Comparison of ENCODE assay signal across 25 mouse cellular contexts in genomic region chrX:11993641-11994419, GRCm38 (mm10).
DNase-seq lines count a peak whose midpoint lies in the region; ATAC-seq and TF ChIP-seq lines count a peak whose summit lies in the region.
"Had no signal": no experiment of that assay in that cellular context is flagged by ENCODE, and none has a peak within 500 bp of the region (broad histone marks: within the 10 kb centered on the region; RNA-seq: fewer than 3 reads in every experiment).

No protein-coding gene starts in this region.

- DNase-seq in stomach, postnatal 0 days (ENCODE audit: low spot score), result no peak
- peak; percentile 65 for DNase-seq in liver, embryonic 13.5 days
- DNase-seq in frontal cortex, postnatal 14 days (ENCODE audit: low spot score in 2 of 2), result no peak
- no peak for DNase-seq in thymus, postnatal 4 days
- DNase-seq in limb, embryonic 10.5 days (ENCODE audit: low spot score), result no peak
- DNase-seq: adrenal gland, adult 2 months; cerebellum, adult 8-10 months; gastrocnemius, postnatal 36 days; kidney, adult 9 months; layer of hippocampus, postnatal 36 days; lung, adult 2 months; retina, postnatal 1 day; right cerebral cortex, postnatal 4 days; thymus, adult 2 months had no signal

- no peak overlapping the region for H3K4me2 ChIP-seq in stomach, embryonic 15.5 days
- H3K4me2 ChIP-seq in stomach, postnatal 0 days (replicated peaks; ENCODE audit: low read depth), result no peak overlapping the region
- peak overlapping the region; percentile 24; the same call in 1 of the 2 replicates for H3K4me2 ChIP-seq in liver, embryonic 13.5 days
- H3K4me2 ChIP-seq: forebrain, embryonic 12.5 days; hindbrain, embryonic 15.5 days; intestine, embryonic 15.5 days; limb, embryonic 12.5 days; neural tube, embryonic 13.5 days had no signal

- H3K4me1 ChIP-seq in stomach, embryonic 15.5 days, result no peaks in the 10 kb centered on the region
- H3K4me1 ChIP-seq in stomach, postnatal 0 days (replicated peaks; ENCODE audit: control insufficient read depth, insufficient read depth), result no peaks in the 10 kb centered on the region
- H3K4me1 ChIP-seq in liver, embryonic 13.5 days (replicated peaks), result peaks cover 64% of the 10 kb centered on the region
- peaks cover 14% of the 10 kb centered on the region for H3K4me1 ChIP-seq in limb, embryonic 10.5 days
- H3K4me1 ChIP-seq: intestine, embryonic 15.5 days had no signal

- H3K36me3 ChIP-seq in stomach, embryonic 15.5 days, result no peaks in the 10 kb centered on the region
- H3K36me3 ChIP-seq in stomach, postnatal 0 days (ENCODE audit: control insufficient read depth, insufficient read depth, low read length), result no peaks in the 10 kb centered on the region
- H3K36me3 ChIP-seq in liver, embryonic 13.5 days, result no peaks in the 10 kb centered on the region
- no peaks in the 10 kb centered on the region for H3K36me3 ChIP-seq in limb, embryonic 10.5 days
- H3K36me3 ChIP-seq: forebrain, embryonic 12.5 days; hindbrain, embryonic 15.5 days; intestine, embryonic 15.5 days; limb, embryonic 12.5 days; neural tube, embryonic 13.5 days had no signal

- WGBS in stomach, embryonic 15.5 days, result 72% methylated on average over 5 of the region's 5 CpGs
- 83% methylated on average over 5 of the region's 5 CpGs for WGBS in stomach, postnatal 0 days
- WGBS in liver, embryonic 13.5 days (ENCODE audit: insufficient replicate concordance), result 37% methylated on average over 5 of the region's 5 CpGs
- WGBS in limb, embryonic 10.5 days, result 83% methylated on average over 5 of the region's 5 CpGs

- no peak overlapping the region for H3K4me3 ChIP-seq in stomach, embryonic 15.5 days (replicated peaks)
- no peak overlapping the region for H3K4me3 ChIP-seq in stomach, postnatal 0 days (ENCODE audit: low read depth, low read length)
- no peak overlapping the region for H3K4me3 ChIP-seq in liver, embryonic 13.5 days (replicated peaks)
- no peak overlapping the region for H3K4me3 ChIP-seq in limb, embryonic 10.5 days
- H3K4me3 ChIP-seq: forebrain, embryonic 12.5 days; hindbrain, embryonic 15.5 days; intestine, embryonic 15.5 days; limb, embryonic 12.5 days; myocyte; neural tube, embryonic 13.5 days had no signal

- H3K27ac ChIP-seq in stomach, embryonic 15.5 days, result no peak overlapping the region
- no peak overlapping the region for H3K27ac ChIP-seq in stomach, postnatal 0 days (replicated peaks)
- peak overlapping the region; percentile 87 for H3K27ac ChIP-seq in liver, embryonic 13.5 days
- H3K27ac ChIP-seq in limb, embryonic 10.5 days, result no peak overlapping the region
- H3K27ac ChIP-seq: forebrain, embryonic 12.5 days; hindbrain, embryonic 15.5 days; intestine, embryonic 15.5 days; limb, embryonic 12.5 days; neural tube, embryonic 13.5 days had no signal

- 0 out of 2 replicates have a peak, but pooled peaks cover under 1% of the 10 kb centered on the region for H3K27me3 ChIP-seq in stomach, embryonic 15.5 days (replicated peaks)
- H3K27me3 ChIP-seq in stomach, postnatal 0 days (ENCODE audit: control insufficient read depth, insufficient read depth, low read length), result no peaks in the 10 kb centered on the region
- H3K27me3 ChIP-seq in liver, embryonic 13.5 days, result peaks cover 6% of the 10 kb centered on the region; the same call in 1 of the 2 replicates
- peaks cover 88% of the 10 kb centered on the region for H3K27me3 ChIP-seq in limb, embryonic 10.5 days (ENCODE audit: low read depth, poor library complexity, severe bottlenecking)

- TF ChIP-seq CTCF in stomach, postnatal 0 days (IDR thresholded peaks at IDR 0.05; ENCODE audit: low read depth), result no peak

- peak; percentile 63; the same call in 1 of the 2 replicates for ATAC-seq in stomach, embryonic 15.5 days (ENCODE audit: insufficient read depth, low FRiP score, low read depth)
- no peak for ATAC-seq in stomach, postnatal 0 days (ENCODE audit: low FRiP score, low TSS enrichment)
- 0 out of 2 replicates have a peak, but pooled peaks have one; percentile 6 for ATAC-seq in common myeloid progenitor, adult 5-6 weeks (replicated peaks; ENCODE audit: low read depth, poor library complexity, severe bottlenecking)
- peak; percentile 85 for ATAC-seq in liver, embryonic 13.5 days (ENCODE audit: low read depth)
- ATAC-seq in megakaryocyte-erythroid progenitor cell, adult 5-6 weeks (replicated peaks; ENCODE audit: low FRiP score, low TSS enrichment, poor library complexity, severe bottlenecking), result peak; percentile 60
- ATAC-seq: intestine, embryonic 15.5 days; midbrain, embryonic 16.5 days; Patski had no signal

- no peaks in the 10 kb centered on the region for H3K9me3 ChIP-seq in stomach, embryonic 15.5 days
- H3K9me3 ChIP-seq in stomach, postnatal 0 days (ENCODE audit: control insufficient read depth, low read length), result no peaks in the 10 kb centered on the region
- H3K9me3 ChIP-seq in liver, embryonic 13.5 days (replicated peaks), result no peaks in the 10 kb centered on the region
- no peaks in the 10 kb centered on the region for H3K9me3 ChIP-seq in limb, embryonic 10.5 days (replicated peaks)
- H3K9me3 ChIP-seq: forebrain, embryonic 12.5 days; hindbrain, embryonic 15.5 days; intestine, embryonic 15.5 days; limb, embryonic 12.5 days; neural tube, embryonic 13.5 days had no signal

- no peak for TF ChIP-seq EP300 in stomach, postnatal 0 days (optimal IDR thresholded peaks at IDR 0.05)

- H3K9ac ChIP-seq in stomach, embryonic 15.5 days, result no peak overlapping the region
- no peak overlapping the region for H3K9ac ChIP-seq in stomach, postnatal 0 days (ENCODE audit: low read length)
- peak overlapping the region; percentile 26; the same call in 1 of the 2 replicates for H3K9ac ChIP-seq in liver, embryonic 13.5 days
- H3K9ac ChIP-seq: forebrain, embryonic 12.5 days; hindbrain, embryonic 15.5 days; intestine, embryonic 15.5 days; limb, embryonic 12.5 days; neural tube, embryonic 13.5 days had no signal
